Mouse (Mus musculus): ENCODE measurements around the gene Inha.

- TF ChIP-seq CTCF (IDR thresholded peaks at IDR 0.05; ENCODE audit: control insufficient read depth, insufficient read depth, insufficient read length) (no peak), MYOD1 (IDR thresholded peaks at IDR 0.05; ENCODE audit: control insufficient read depth, insufficient read length, low read depth) (no peak), USF1 (IDR thresholded peaks at IDR 0.05; ENCODE audit: low read depth) (no peak)
Observed at GRCm38 (mm10) chr1:75541496-75541895, 34.6 kb downstream of the Inha start.

All from C2C12 (cell line).